Comparison of ENCODE assay signal across 29 mouse cellular contexts in the genomic region with DNA sequence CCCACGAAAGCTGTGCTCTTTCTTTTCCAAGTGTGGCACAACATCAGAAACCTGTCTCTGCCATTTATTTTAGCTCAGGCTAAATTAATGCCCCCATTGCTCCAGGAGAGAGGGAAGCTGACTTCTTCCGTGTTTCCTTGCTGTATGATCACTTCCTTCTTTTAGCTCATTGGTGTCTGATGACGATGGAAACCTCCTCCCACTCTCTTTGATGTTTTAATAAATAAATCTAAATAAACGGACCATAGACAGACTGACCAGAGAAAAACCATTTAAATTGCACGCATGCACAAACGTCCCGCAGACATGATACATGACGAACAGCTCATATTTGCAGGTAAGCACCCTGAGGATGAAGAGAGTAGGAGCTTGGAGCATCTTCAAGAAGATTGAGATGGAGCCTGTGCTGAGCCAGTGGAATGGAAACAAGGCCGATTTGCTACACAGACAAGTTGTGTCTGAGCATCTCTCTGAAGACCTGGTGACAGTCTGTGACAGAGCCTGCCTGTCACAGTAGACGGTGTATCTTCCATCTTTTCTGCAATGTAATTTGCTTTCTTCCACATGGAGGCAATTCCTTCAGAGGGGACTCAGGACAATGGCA. TPM values are rescaled to one million over a fixed set of nuclear protein-coding genes. Genes with fewer than 3 reads are reported as not detected.
A peak's percentile ranks its signal among the peaks of the same experiment; 100 is the strongest.
DNase-seq lines count a peak whose midpoint lies in the region; ATAC-seq lines count a peak whose summit lies in the region.
"Had no signal": no experiment of that assay in that cellular context is flagged by ENCODE, and none has a peak within 500 bp of the region (broad histone marks: within the 10 kb centered on the region; RNA-seq: fewer than 3 reads in every experiment).

No protein-coding gene starts in this region.

- H3K36me3 ChIP-seq in heart, embryonic 12.5 days, result no peaks in the 10 kb centered on the region
- H3K36me3 ChIP-seq: embryonic facial prominence, embryonic 15.5 days; forebrain, embryonic 10.5 days; hindbrain, embryonic 10.5 days; hindbrain, embryonic 15.5 days had no signal

- 78% methylated on average over 10 of the region's 10 CpGs for WGBS in heart, embryonic 12.5 days

- no peak overlapping the region for H3K27ac ChIP-seq in heart, embryonic 12.5 days (ENCODE audit: poor library complexity, severe bottlenecking)
- H3K27ac ChIP-seq: embryonic facial prominence, embryonic 15.5 days; forebrain, embryonic 10.5 days; hindbrain, embryonic 10.5 days; hindbrain, embryonic 15.5 days had no signal

- intact Hi-C loops in left cerebral cortex, postnatal 10 days (cut with DNase I), result no loop called here
- intact Hi-C loops in left cerebral cortex, postnatal 14 days (cut with DNase I), result no loop called here

- no peak overlapping the region for H3K4me2 ChIP-seq in heart, embryonic 12.5 days
- H3K4me2 ChIP-seq: embryonic facial prominence, embryonic 15.5 days; heart, embryonic 11.5 days; hindbrain, embryonic 15.5 days had no signal

- H3K9ac ChIP-seq in heart, embryonic 12.5 days, result no peak overlapping the region
- H3K9ac ChIP-seq: embryonic facial prominence, embryonic 15.5 days; hindbrain, embryonic 15.5 days had no signal

- no peak for ATAC-seq in heart, embryonic 12.5 days (ENCODE audit: insufficient number of reproducible peaks, low FRiP score)
- ATAC-seq in granulocyte monocyte progenitor cell, adult 5-6 weeks (replicated peaks; ENCODE audit: poor library complexity, severe bottlenecking), result peak; percentile 82
- peak; percentile 60; the same call in 1 of the 2 replicates for ATAC-seq in megakaryocyte progenitor cell, adult 5-6 weeks (replicated peaks; ENCODE audit: poor library complexity)
- ATAC-seq: forebrain, embryonic 14.5 days had no signal

- no peaks in the 10 kb centered on the region for H3K27me3 ChIP-seq in heart, embryonic 12.5 days (replicated peaks)
- H3K27me3 ChIP-seq: embryonic facial prominence, embryonic 15.5 days; hindbrain, embryonic 15.5 days; Patski had no signal

- H3K4me3 ChIP-seq in heart, embryonic 12.5 days, result no peak overlapping the region
- H3K4me3 ChIP-seq: embryonic facial prominence, embryonic 15.5 days; erythroblast, embryonic 14.5 days; forebrain, embryonic 10.5 days; heart, adult 2 months; hindbrain, embryonic 10.5 days; hindbrain, embryonic 15.5 days had no signal

- DNase-seq in heart, adult 11 months, result peak; percentile 53
- no peak for DNase-seq in ovary, postnatal 36 days (ENCODE audit: low spot score)
- DNase-seq in left cerebral cortex, postnatal 10 days (ENCODE audit: extremely low spot score in 1 of 2, low spot score in 2 of 2), result no peak
- no peak for DNase-seq in left cerebral cortex, postnatal 14 days (ENCODE audit: low spot score in 2 of 2)
- DNase-seq: cerebellum, adult 2 months; cerebellum, postnatal 10 days; embryo, embryonic 11 days; gastrocnemius, postnatal 36 days; heart, adult 2 months; kidney, adult 11 months had no signal

- H3K9me3 ChIP-seq in heart, embryonic 12.5 days (replicated peaks), result no peaks in the 10 kb centered on the region
- H3K9me3 ChIP-seq: embryonic facial prominence, embryonic 15.5 days; forebrain, embryonic 10.5 days; hindbrain, embryonic 10.5 days; hindbrain, embryonic 15.5 days had no signal

- H3K4me1 ChIP-seq in heart, embryonic 12.5 days (replicated peaks), result peaks cover 17% of the 10 kb centered on the region
- H3K4me1 ChIP-seq: embryonic facial prominence, embryonic 15.5 days; hindbrain, embryonic 10.5 days; hindbrain, embryonic 15.5 days had no signal

RNA-seq across cellular contexts. Expression of gene Gpr15, which starts 16.4 kb away (rescaled TPM):
- polyA plus RNA-seq in heart, embryonic 12.5 days (2016; fragmentation: Nextera tagmentation; extraction: Ambion mirVana), result not detected in 2 replicates
- total RNA-seq in granulocyte monocyte progenitor cell, adult 5-6 weeks (2014; fragmentation: Nextera tagmentation), result 0.92 TPM in 1 of 2 replicates, not detected in the other
- total RNA-seq in granulocyte monocyte progenitor cell, adult 5-6 weeks (2017), result 0.77 and 0.78 TPM in 2 replicates
- total RNA-seq in megakaryocyte progenitor cell, adult 5-6 weeks (2015), result 0.86 and 1.1 TPM in 2 replicates
- 0.78 and 2.0 TPM in 2 replicates for total RNA-seq in megakaryocyte progenitor cell, adult 5-6 weeks (2017)
- total RNA-seq in left cerebral cortex, postnatal 10 days (2021), result not detected
- not detected for total RNA-seq in left cerebral cortex, postnatal 14 days (2021)
- total RNA-seq: adrenal gland, adult 18-20 months; adrenal gland, postnatal 14 days; gastrocnemius, adult 8-10 months; gastrocnemius, postnatal 36 days; heart, adult 2 months; heart, postnatal 25 days; MEL had no signal
- polyA plus RNA-seq: C2C12; cerebellum, adult 2 months; embryonic facial prominence, embryonic 11.5 days; erythroblast, embryonic 14.5 days; forebrain, embryonic 10.5 days; forebrain, embryonic 14.5 days; heart, embryonic 11.5 days; hindbrain, embryonic 10.5 days; hindbrain, embryonic 15.5 days; intestine, embryonic 14.5 days; Patski had no signal

RNA-seq across cellular contexts. Expression of gene Cldnd1, which starts 25.3 kb away (rescaled TPM):
- polyA plus RNA-seq in heart, embryonic 12.5 days (2016; fragmentation: Nextera tagmentation; extraction: Ambion mirVana), result 111 and 112 TPM in 2 replicates
- 27.8 and 57.0 TPM in 2 replicates for total RNA-seq in granulocyte monocyte progenitor cell, adult 5-6 weeks (2014; fragmentation: Nextera tagmentation)
- total RNA-seq in granulocyte monocyte progenitor cell, adult 5-6 weeks (2017), result 13.4 and 23.7 TPM in 2 replicates
- 41.5 and 62.0 TPM in 2 replicates for total RNA-seq in megakaryocyte progenitor cell, adult 5-6 weeks (2015)
- 14.3 and 17.6 TPM in 2 replicates for total RNA-seq in megakaryocyte progenitor cell, adult 5-6 weeks (2017)
- 100 to 1,000 TPM; 119 to 122 TPM for total RNA-seq in left cerebral cortex, postnatal 10 days (2021)
- 100 to 1,000 TPM; 108 to 121 TPM for total RNA-seq in left cerebral cortex, postnatal 14 days (2021)

RNA-seq across cellular contexts. Expression of gene Cpox, which starts 32.3 kb away (rescaled TPM):
- 39.9 and 48.0 TPM in 2 replicates for polyA plus RNA-seq in heart, embryonic 12.5 days (2016; fragmentation: Nextera tagmentation; extraction: Ambion mirVana)
- total RNA-seq in granulocyte monocyte progenitor cell, adult 5-6 weeks (2014; fragmentation: Nextera tagmentation), result 21.9 and 32.7 TPM in 2 replicates
- total RNA-seq in granulocyte monocyte progenitor cell, adult 5-6 weeks (2017), result 23.4 and 25.2 TPM in 2 replicates
- 68.8 and 73.1 TPM in 2 replicates for total RNA-seq in megakaryocyte progenitor cell, adult 5-6 weeks (2015)
- total RNA-seq in megakaryocyte progenitor cell, adult 5-6 weeks (2017), result 28.9 and 34.3 TPM in 2 replicates
- 10 to 100 TPM; 27.7 to 28.9 TPM for total RNA-seq in left cerebral cortex, postnatal 10 days (2021)
- total RNA-seq in left cerebral cortex, postnatal 14 days (2021), result 10 to 100 TPM; 33.7 to 35.5 TPM
